Mouse (Mus musculus) thymus, adult 2 months (tissue): ENCODE measurements around the gene Kif5a.

Experiments
- CTCF ChIP-seq: fragments of 200-500 bp; IDR thresholded peaks from 2 replicates; pipeline ENCODE4 v1.5.1; 2012; ENCODE audit warnings: mild to moderate bottlenecking, control low read depth, low read length, moderate library complexity, borderline replicate concordance; ENCODE audit not compliant: control insufficient read depth, poor library complexity, insufficient read depth; ENCODE audit errors: extremely low read depth
- POLR2A ChIP-seq: fragments of 200-500 bp; IDR thresholded peaks from 2 replicates; pipeline ENCODE4 v1.6.1; 2012; ENCODE audit warnings: mild to moderate bottlenecking, low read length, control low read depth, moderate library complexity; ENCODE audit not compliant: control insufficient read depth, poor library complexity, insufficient read depth; ENCODE audit errors: extremely low read depth

- TF ChIP-seq POLR2A = no peak
- no peak for TF ChIP-seq CTCF
Measured at GRCm38 (mm10) chr10:127194428-127195327, 68.5 kb downstream of the Kif5a start.
